Mouse (Mus musculus): ENCODE data around the gene Coq9. TPM values are rescaled to one million over a fixed set of nuclear protein-coding genes. Genes with fewer than 3 reads are reported as not detected.

Coq9 gene
- polyA plus RNA-seq, 1 experiment from 2014 or later = 51.4 TPM

GRCm38 (mm10) chr8:94900617-94901016 is 62.5 kb downstream of the Coq9 start:
- no peak overlapping the region for H3K9ac ChIP-seq (replicated peaks; ENCODE audit: low read depth)
- peak overlapping the region; percentile 68 for H3K27ac ChIP-seq (ENCODE audit: low read length)
- H3K4me2 ChIP-seq (replicated peaks; ENCODE audit: low read depth, low read length) = no peak overlapping the region

GRCm38 (mm10) chr8:94901031-94901430 is 62.9 kb downstream of the Coq9 start:
- Histone ChIP-seq H3K27me3 (replicated peaks; ENCODE audit: insufficient read depth, low read length) (no peaks in the 10 kb centered on the region), H3K9me3 (ENCODE audit: low read length) (no peaks in the 10 kb centered on the region), H3K4me2 (replicated peaks; ENCODE audit: low read depth, low read length) (no peak overlapping the region), H3K4me1 (ENCODE audit: insufficient read depth, low read depth, low read length) (peaks cover 13% of the 10 kb centered on the region; the same call in 1 of the 2 replicates), H3K36me3 (ENCODE audit: insufficient read depth, low read length) (peaks cover 5% of the 10 kb centered on the region; the same call in 1 of the 2 replicates), H3K27ac (ENCODE audit: low read length) (peak overlapping the region; percentile 68), H3K4me3 (ENCODE audit: low read depth, low read length) (no peak overlapping the region), H3K9ac (replicated peaks; ENCODE audit: low read depth) (no peak overlapping the region)
- DNase-seq (ENCODE audit: low spot score) = no peak
- no peak for TF ChIP-seq EP300 (IDR thresholded peaks at IDR 0.05)
- no peak for TF ChIP-seq CTCF (IDR thresholded peaks at IDR 0.05)
- 0 out of 2 replicates have a peak, but pooled peaks have one; percentile 8 for ATAC-seq
- 10% methylated on average over 5 of the region's 5 CpGs for WGBS

More at GRCm38 (mm10) chr8:94900617-94901016, 62.5 kb downstream of the Coq9 start:
- Histone ChIP-seq H3K4me1 (ENCODE audit: insufficient read depth, low read depth, low read length) (peaks cover 13% of the 10 kb centered on the region; the same call in 1 of the 2 replicates), H3K36me3 (ENCODE audit: insufficient read depth, low read length) (peaks cover 5% of the 10 kb centered on the region; the same call in 1 of the 2 replicates), H3K4me3 (ENCODE audit: low read depth, low read length) (no peak overlapping the region), H3K27me3 (replicated peaks; ENCODE audit: insufficient read depth, low read length) (no peaks in the 10 kb centered on the region), H3K9me3 (ENCODE audit: low read length) (no peaks in the 10 kb centered on the region)
- ATAC-seq = no peak
- no peak for TF ChIP-seq CTCF (IDR thresholded peaks at IDR 0.05)
- WGBS = 19% methylated on average over 6 of the region's 6 CpGs
- no peak for DNase-seq (ENCODE audit: low spot score)

- peaks cover 5% of the 10 kb centered on the region; the same call in 1 of the 2 replicates for H3K36me3 ChIP-seq (ENCODE audit: insufficient read depth, low read length)
- H3K9ac ChIP-seq (replicated peaks; ENCODE audit: low read depth) = no peak overlapping the region
- H3K9me3 ChIP-seq (ENCODE audit: low read length) = no peaks in the 10 kb centered on the region
- H3K4me2 ChIP-seq (replicated peaks; ENCODE audit: low read depth, low read length) = no peak overlapping the region
- no peak overlapping the region for H3K4me3 ChIP-seq (ENCODE audit: low read depth, low read length)
- 0 out of 2 replicates have a peak overlapping the region, but pooled peaks have one; percentile 47 for H3K27ac ChIP-seq (ENCODE audit: low read length)
- 79% methylated on average over 12 of the region's 12 CpGs for WGBS
- H3K27me3 ChIP-seq (replicated peaks; ENCODE audit: insufficient read depth, low read length) = no peaks in the 10 kb centered on the region
- peaks cover 13% of the 10 kb centered on the region; the same call in 1 of the 2 replicates for H3K4me1 ChIP-seq (ENCODE audit: insufficient read depth, low read depth, low read length)
- DNase-seq (ENCODE audit: low spot score) = no peak
- no peak for ATAC-seq
- TF ChIP-seq EP300 (IDR thresholded peaks at IDR 0.05) (no peak), CTCF (IDR thresholded peaks at IDR 0.05) (no peak)
Observed at GRCm38 (mm10) chr8:94903709-94904108, 65.6 kb downstream of the Coq9 start.

Other genes with a start within 250 kb of the Coq9 start
- 19.4 and 21.3 TPM in 2 replicates for gene Rspry1, start 236.4 kb upstream of the Coq9 start, polyA plus RNA-seq (2015; fragmentation: Nextera tagmentation; extraction: Ambion mirVana)
- gene Fam192a, start 236.3 kb upstream of the Coq9 start, polyA plus RNA-seq (2015; fragmentation: Nextera tagmentation; extraction: Ambion mirVana) = 40.9 and 47.7 TPM in 2 replicates
- 120 and 135 TPM in 2 replicates for gene Arl2bp, start 171.7 kb upstream of the Coq9 start, polyA plus RNA-seq (2015; fragmentation: Nextera tagmentation; extraction: Ambion mirVana)
- gene Pllp, start 142.0 kb upstream of the Coq9 start, polyA plus RNA-seq (2015; fragmentation: Nextera tagmentation; extraction: Ambion mirVana) = 22.8 and 29.1 TPM in 2 replicates
- gene Ccl22, start 92.7 kb upstream of the Coq9 start, polyA plus RNA-seq (2015; fragmentation: Nextera tagmentation; extraction: Ambion mirVana) = 0.45 TPM in 2 replicates
- 8.3 and 10.7 TPM in 2 replicates for gene Cx3cl1, start 66.3 kb upstream of the Coq9 start, polyA plus RNA-seq (2015; fragmentation: Nextera tagmentation; extraction: Ambion mirVana)
- 5.7 and 9.1 TPM in 2 replicates for gene Ccl17, start 27.9 kb upstream of the Coq9 start, polyA plus RNA-seq (2015; fragmentation: Nextera tagmentation; extraction: Ambion mirVana)
- gene Ciapin1, start within 50 bp of the Coq9 start, polyA plus RNA-seq (2015; fragmentation: Nextera tagmentation; extraction: Ambion mirVana) = 66.7 and 74.5 TPM in 2 replicates
- gene Polr2c, start 19.1 kb downstream of the Coq9 start, polyA plus RNA-seq (2015; fragmentation: Nextera tagmentation; extraction: Ambion mirVana) = 98.4 and 103 TPM in 2 replicates
- gene Dok4, start 38.0 kb downstream of the Coq9 start, polyA plus RNA-seq (2015; fragmentation: Nextera tagmentation; extraction: Ambion mirVana) = 42.7 and 47.5 TPM in 2 replicates
- 14.6 and 17.2 TPM in 2 replicates for gene Ccdc102a, start 79.8 kb downstream of the Coq9 start, polyA plus RNA-seq (2015; fragmentation: Nextera tagmentation; extraction: Ambion mirVana)
- 0.19 and 0.31 TPM in 2 replicates for gene Adgrg5, start 85.4 kb downstream of the Coq9 start, polyA plus RNA-seq (2015; fragmentation: Nextera tagmentation; extraction: Ambion mirVana)
- gene Adgrg1, start 136.4 kb downstream of the Coq9 start, polyA plus RNA-seq (2015; fragmentation: Nextera tagmentation; extraction: Ambion mirVana) = 33.9 and 39.0 TPM in 2 replicates
- gene Adgrg3, start 179.4 kb downstream of the Coq9 start, polyA plus RNA-seq (2015; fragmentation: Nextera tagmentation; extraction: Ambion mirVana) = 4.8 and 5.3 TPM in 2 replicates
- gene Drc7, start 216.8 kb downstream of the Coq9 start, polyA plus RNA-seq (2015; fragmentation: Nextera tagmentation; extraction: Ambion mirVana) = 3.1 and 3.9 TPM in 2 replicates
- gene Katnb1, start 242.9 kb downstream of the Coq9 start, polyA plus RNA-seq (2015; fragmentation: Nextera tagmentation; extraction: Ambion mirVana) = 10.4 and 10.8 TPM in 2 replicates

All from lung, postnatal 0 days (tissue).